Mouse (Mus musculus) bone marrow, adult 2 months (tissue): ENCODE results near the gene Hoxd11.

Experiments
- CTCF ChIP-seq: fragments of 200-500 bp; IDR thresholded peaks from 2 replicates; pipeline ENCODE4 v1.5.1; 2011; ENCODE audit warnings: low read length, control low read depth; ENCODE audit not compliant: control insufficient read depth, insufficient read depth
- POLR2A ChIP-seq: fragments of 200-500 bp; IDR thresholded peaks from 2 replicates; pipeline ENCODE4 v1.6.1; 2011; ENCODE audit warnings: low read depth, mild to moderate bottlenecking, control low read depth, low read length, borderline replicate concordance; ENCODE audit not compliant: control insufficient read depth

GRCm38 (mm10) chr2:74684106-74684505, 4.7 kb downstream of the Hoxd11 start:
- no peak for TF ChIP-seq POLR2A
- no peak for TF ChIP-seq CTCF
